Mouse (Mus musculus) small intestine, adult 2 months (tissue): ENCODE results near the gene Enpp1.

Experiments used
- CTCF ChIP-seq: fragments of 200-500 bp; IDR thresholded peaks from 2 replicates; pipeline ENCODE4 v1.5.1; 2012; ENCODE audit warnings: low read depth, mild to moderate bottlenecking, control low read depth, inconsistent platforms, low read length, moderate library complexity, mixed read lengths; ENCODE audit not compliant: insufficient replicate concordance, insufficient read length; ENCODE audit errors: extremely low read depth
- POLR2A ChIP-seq: fragments of 200-500 bp; IDR thresholded peaks from 2 replicates; pipeline ENCODE4 v1.6.1; 2012; ENCODE audit warnings: low read depth, mild to moderate bottlenecking, control low read depth, inconsistent platforms, low read length, moderate library complexity

DNA sequence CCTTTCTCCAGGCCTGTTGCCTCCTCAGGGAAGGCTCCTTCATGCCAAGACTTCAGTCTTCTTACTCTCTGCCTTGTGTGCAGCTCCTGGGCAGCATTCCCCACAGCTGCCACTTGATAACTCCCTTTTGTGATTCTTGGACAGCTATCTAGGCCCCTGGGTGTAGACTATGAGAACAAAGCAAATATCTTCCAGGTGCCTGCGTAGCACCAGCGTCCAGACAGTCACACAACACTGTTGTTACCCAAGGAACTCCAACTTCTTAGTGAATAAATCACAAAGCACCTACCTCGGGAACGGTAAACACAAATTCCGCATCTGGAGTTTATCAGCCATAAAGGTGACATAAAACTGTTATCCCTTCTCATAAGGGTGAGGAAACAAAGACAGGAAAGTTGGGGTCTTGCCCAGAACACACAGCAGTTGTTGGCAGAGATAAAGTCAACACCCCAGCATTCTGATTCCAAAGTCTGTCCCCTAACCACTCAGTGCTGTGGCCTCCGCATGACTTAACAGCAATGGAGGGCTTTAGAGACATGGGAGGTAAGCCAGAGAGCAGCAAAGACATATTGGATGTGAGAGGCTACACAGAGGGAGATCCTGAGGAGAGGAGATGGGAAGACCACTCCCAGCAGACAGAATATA lies 13.7 kb downstream of the Enpp1 start:
- no peak for TF ChIP-seq CTCF
- TF ChIP-seq POLR2A = no peak
